Comparison of ENCODE assay signal across 7 mouse cellular contexts in genomic region chr7:126799050-126799467, GRCm38 (mm10). TPM values are rescaled to one million over a fixed set of nuclear protein-coding genes. Genes with fewer than 3 reads are reported as not detected.
DNase-seq lines count a peak whose midpoint lies in the region; ATAC-seq lines count a peak whose summit lies in the region.

No protein-coding gene starts in this region.

- intact Hi-C loops in gastrocnemius, postnatal 36 days (cut with DNase I): no loop called here
- intact Hi-C loops in left cerebral cortex, postnatal 36 days (cut with DNase I): loop anchor here (2.0 to 5.0 kb wide), 2 partner anchors 36 to 97 kb away; no protein-coding TSS in a partner anchor

- ATAC-seq in intestine, embryonic 16.5 days: peak; percentile 96
- peak; percentile 96 for ATAC-seq in midbrain, embryonic 11.5 days (ENCODE audit: low FRiP score)

- under 1% methylated on average over 31 of the region's 36 CpGs for WGBS in intestine, embryonic 16.5 days
- 0% methylated on average over 29 of the region's 36 CpGs for WGBS in midbrain, embryonic 11.5 days

- peaks cover 11% of the 10 kb centered on the region for H3K36me3 ChIP-seq in intestine, embryonic 16.5 days (ENCODE audit: control insufficient read depth, insufficient read depth, low read length)
- peaks cover 8% of the 10 kb centered on the region for H3K36me3 ChIP-seq in midbrain, embryonic 11.5 days (ENCODE audit: control insufficient read depth, insufficient read depth, low read length)

- no peaks in the 10 kb centered on the region for H3K27me3 ChIP-seq in intestine, embryonic 16.5 days (replicated peaks; ENCODE audit: control insufficient read depth, insufficient read depth, low read length)
- H3K27me3 ChIP-seq in midbrain, embryonic 11.5 days (ENCODE audit: control insufficient read depth, insufficient read depth, low read length): no peaks in the 10 kb centered on the region

- H3K9me3 ChIP-seq in intestine, embryonic 16.5 days (ENCODE audit: control insufficient read depth, low read length): no peaks in the 10 kb centered on the region
- H3K9me3 ChIP-seq in midbrain, embryonic 11.5 days (ENCODE audit: control insufficient read depth, low read length): no peaks in the 10 kb centered on the region

- peak overlapping the region; percentile 95 for H3K9ac ChIP-seq in intestine, embryonic 16.5 days (ENCODE audit: low read depth, low read length)
- peak overlapping the region; percentile 75 for H3K9ac ChIP-seq in midbrain, embryonic 11.5 days (ENCODE audit: low read length)

- DNase-seq in adrenal gland, adult 18-20 months (ENCODE audit: low spot score in 2 of 2): peak; percentile 91 to 92
- peak; percentile 98 for DNase-seq in embryo, embryonic 11 days
- DNase-seq in gastrocnemius, postnatal 36 days: peak; percentile 88 to 95
- DNase-seq in left cerebral cortex, postnatal 36 days (ENCODE audit: low spot score in 2 of 2): peak; percentile 98
- peak; percentile 98 for DNase-seq in midbrain, embryonic 11.5 days (ENCODE audit: low spot score, missing footprints)
- DNase-seq in skeletal muscle tissue, adult 2 months (ENCODE audit: low read depth, low spot score): peak; percentile 98

- peak overlapping the region; percentile 88 for H3K4me3 ChIP-seq in intestine, embryonic 16.5 days (ENCODE audit: low read length)
- H3K4me3 ChIP-seq in midbrain, embryonic 11.5 days (ENCODE audit: low read depth, low read length): peak overlapping the region; percentile 67

- peaks cover 32% of the 10 kb centered on the region for H3K4me1 ChIP-seq in intestine, embryonic 16.5 days (ENCODE audit: control insufficient read depth, insufficient read depth, low read length)
- H3K4me1 ChIP-seq in midbrain, embryonic 11.5 days (ENCODE audit: control insufficient read depth, insufficient read depth, low read length): peaks cover 23% of the 10 kb centered on the region

- peak overlapping the region; percentile 99 for H3K27ac ChIP-seq in intestine, embryonic 16.5 days (ENCODE audit: low read length)
- H3K27ac ChIP-seq in midbrain, embryonic 11.5 days (ENCODE audit: low read depth, low read length): peak overlapping the region; percentile 76

- H3K4me2 ChIP-seq in intestine, embryonic 16.5 days (ENCODE audit: low read depth, low read length): peak overlapping the region; percentile 86
- H3K4me2 ChIP-seq in midbrain, embryonic 11.5 days: peak overlapping the region; percentile 85

RNA-seq across cellular contexts. Expression of gene Fam57b, which starts 1.6 kb away (rescaled TPM):
- 10 to 100 TPM; 17.1 to 63.4 TPM for total RNA-seq in adrenal gland, adult 18-20 months (2021)
- total RNA-seq in gastrocnemius, postnatal 36 days (2021): 10 to 100 TPM; 55.8 to 67.4 TPM
- polyA plus RNA-seq in intestine, embryonic 16.5 days (2015; fragmentation: Nextera tagmentation; extraction: Ambion mirVana): 1.0 and 1.4 TPM in 2 replicates
- 10 to 100 TPM; 81.6 to 84.1 TPM for total RNA-seq in left cerebral cortex, postnatal 36 days (2021)
- polyA plus RNA-seq in midbrain, embryonic 11.5 days (2014; fragmentation: Nextera tagmentation; extraction: Ambion mirVana): 10.5 and 11.1 TPM in 2 replicates

RNA-seq across cellular contexts. Expression of gene Ppp4c, which starts 6.8 kb away (rescaled TPM):
- total RNA-seq in adrenal gland, adult 18-20 months (2021): 10 to 100 TPM; 75.4 to 85.9 TPM
- 10 to 100 TPM; 21.6 to 22.4 TPM for total RNA-seq in gastrocnemius, postnatal 36 days (2021)
- polyA plus RNA-seq in intestine, embryonic 16.5 days (2015; fragmentation: Nextera tagmentation; extraction: Ambion mirVana): 213 and 215 TPM in 2 replicates
- 10 to 100 TPM; 47.5 to 49.9 TPM for total RNA-seq in left cerebral cortex, postnatal 36 days (2021)
- 335 and 336 TPM in 2 replicates for polyA plus RNA-seq in midbrain, embryonic 11.5 days (2014; fragmentation: Nextera tagmentation; extraction: Ambion mirVana)

RNA-seq across cellular contexts. Expression of gene Tbx6, which starts 17.8 kb away (rescaled TPM):
- total RNA-seq in adrenal gland, adult 18-20 months (2021): under 1 TPM; 0.53 to 0.64 TPM
- total RNA-seq in gastrocnemius, postnatal 36 days (2021): under 1 TPM; 0.28 to 0.30 TPM
- 0.36 and 0.37 TPM in 2 replicates for polyA plus RNA-seq in intestine, embryonic 16.5 days (2015; fragmentation: Nextera tagmentation; extraction: Ambion mirVana)
- total RNA-seq in left cerebral cortex, postnatal 36 days (2021): under 1 TPM; 0.54 to 0.68 TPM
- polyA plus RNA-seq in midbrain, embryonic 11.5 days (2014; fragmentation: Nextera tagmentation; extraction: Ambion mirVana): 0.20 and 0.43 TPM in 2 replicates

RNA-seq across cellular contexts. Expression of gene Ypel3, which starts 22.3 kb away (rescaled TPM):
- 10 to 100 TPM; 93.7 to 95.0 TPM for total RNA-seq in adrenal gland, adult 18-20 months (2021)
- total RNA-seq in gastrocnemius, postnatal 36 days (2021): 10 to 100 TPM; 77.7 to 97.4 TPM
- 59.5 and 61.5 TPM in 2 replicates for polyA plus RNA-seq in intestine, embryonic 16.5 days (2015; fragmentation: Nextera tagmentation; extraction: Ambion mirVana)
- total RNA-seq in left cerebral cortex, postnatal 36 days (2021): 100 to 1,000 TPM; 303 to 345 TPM
- 87.8 and 91.5 TPM in 2 replicates for polyA plus RNA-seq in midbrain, embryonic 11.5 days (2014; fragmentation: Nextera tagmentation; extraction: Ambion mirVana)

RNA-seq across cellular contexts. Expression of gene 4930451I11Rik, which starts 32.4 kb away (rescaled TPM):
- not detected for total RNA-seq in adrenal gland, adult 18-20 months (2021)
- not detected for total RNA-seq in gastrocnemius, postnatal 36 days (2021)
- polyA plus RNA-seq in intestine, embryonic 16.5 days (2015; fragmentation: Nextera tagmentation; extraction: Ambion mirVana): not detected in 2 replicates
- not detected for total RNA-seq in left cerebral cortex, postnatal 36 days (2021)
- polyA plus RNA-seq in midbrain, embryonic 11.5 days (2014; fragmentation: Nextera tagmentation; extraction: Ambion mirVana): not detected in 2 replicates

Comparison
In these comparisons a context has a peak if more than half of its experiments do, and no peak if none do; other contexts are left out.
1. Peak in every context shown above with its lines: DNase-seq, ATAC-seq, H3K4me3 ChIP-seq and H3K27ac ChIP-seq.